Mouse (Mus musculus) bone marrow macrophage, adult 2 months (primary cell): ENCODE measurements around the gene Ankrd37.

ENCODE experiments used
- CTCF ChIP-seq: IDR thresholded peaks from 2 replicates; pipeline ENCODE4 v1.5.1; 2012; ENCODE audit warnings: low read depth, mild to moderate bottlenecking, low read length, moderate library complexity
- POLR2A ChIP-seq: IDR thresholded peaks from 2 replicates; pipeline ENCODE4 v1.6.1; 2012; ENCODE audit warnings: mild to moderate bottlenecking, low read depth, low read length, borderline replicate concordance

DNA sequence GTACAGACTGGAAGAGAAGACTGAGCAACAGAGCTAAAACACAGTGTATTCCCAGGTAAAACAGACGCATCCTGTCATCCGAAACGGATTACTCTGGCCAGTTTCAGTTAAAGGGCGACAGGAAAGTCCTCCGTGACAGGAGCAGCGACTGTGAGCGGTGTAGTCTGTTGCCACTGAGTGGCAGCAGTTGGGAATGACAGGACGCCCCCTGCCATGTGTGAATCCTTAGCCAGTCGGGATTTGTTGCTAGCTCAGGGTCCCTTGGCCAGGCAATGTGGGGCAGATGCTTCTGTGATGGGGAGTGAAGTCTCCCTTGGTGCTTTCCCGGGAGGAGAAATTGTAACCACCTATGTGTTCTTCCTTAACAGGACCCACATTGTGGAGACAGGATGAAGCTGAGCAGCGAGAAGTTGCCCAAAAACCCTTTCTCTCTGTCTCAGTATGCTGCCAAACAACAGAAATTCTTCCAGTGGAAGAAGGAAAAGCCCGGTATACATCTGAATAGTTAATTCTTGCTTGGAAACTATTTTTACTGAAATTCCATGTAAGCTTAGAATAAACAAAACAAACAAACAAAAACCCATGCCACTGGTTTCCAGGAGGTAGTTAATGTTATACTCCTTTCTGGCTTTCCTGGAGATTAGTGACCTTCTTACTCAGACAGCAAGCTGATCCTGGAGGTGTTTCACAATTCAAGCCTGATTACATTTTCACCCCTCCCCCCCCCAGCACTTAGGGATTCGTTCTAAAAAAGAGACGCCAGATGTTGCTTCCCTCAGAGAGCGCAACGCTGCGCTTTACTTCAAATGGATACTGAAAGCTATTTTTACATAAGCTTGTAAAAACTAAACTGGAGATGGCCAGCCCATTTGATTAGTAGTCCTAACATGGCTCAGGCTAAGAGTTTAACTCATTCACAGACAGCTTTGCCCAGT lies 5.5 kb upstream of the Ankrd37 start:
- TF ChIP-seq CTCF: no peak
- TF ChIP-seq POLR2A: no peak
